Comparison of ENCODE assay signal across 19 mouse cellular contexts in the genomic region with DNA sequence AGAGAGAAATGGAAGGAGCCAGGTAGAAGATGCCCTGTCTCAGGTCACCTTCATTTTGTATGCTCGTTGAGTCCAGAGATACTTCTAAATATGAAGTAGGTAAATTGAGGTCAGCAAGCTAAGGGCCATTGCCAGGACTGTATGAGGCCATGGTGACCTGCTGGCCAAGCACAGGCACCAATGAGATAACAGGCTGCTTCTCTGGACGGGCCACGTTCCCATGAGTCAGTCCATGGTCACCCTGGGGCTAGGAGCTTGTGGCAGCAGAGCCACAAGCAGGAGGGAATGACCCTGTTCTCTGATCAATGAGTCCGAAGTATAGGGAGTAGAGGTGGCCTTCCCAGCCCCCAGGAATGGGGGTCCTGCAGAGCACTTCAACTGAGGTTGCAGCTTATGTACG. TPM values are rescaled to one million over a fixed set of nuclear protein-coding genes. Genes with fewer than 3 reads are reported as not detected.
DNase-seq lines count a peak whose midpoint lies in the region; TF ChIP-seq lines count a peak whose summit lies in the region.
"Had no signal": no experiment of that assay in that cellular context is flagged by ENCODE, and none has a peak within 500 bp of the region (broad histone marks: within the 10 kb centered on the region; RNA-seq: fewer than 3 reads in every experiment).

No protein-coding gene starts in this region.

- 0 out of 2 replicates have a peak overlapping the region, but pooled peaks have one; percentile 10 for H3K27ac ChIP-seq in cerebellum, adult 2 months (ENCODE audit: insufficient read depth, low read length)
- H3K27ac ChIP-seq: embryonic facial prominence, embryonic 13.5 days; embryonic facial prominence, embryonic 15.5 days; forebrain, embryonic 10.5 days; forebrain, embryonic 12.5 days; gastrocnemius, adult 2 months had no signal

- no peak overlapping the region for H3K4me3 ChIP-seq in cerebellum, adult 2 months (replicated peaks; ENCODE audit: insufficient read depth, low read depth, low read length)
- H3K4me3 ChIP-seq: embryonic facial prominence, embryonic 13.5 days; embryonic facial prominence, embryonic 15.5 days; erythroblast, embryonic 14.5 days; forebrain, embryonic 10.5 days; forebrain, embryonic 12.5 days; gastrocnemius, adult 2 months had no signal

- DNase-seq in adrenal gland, adult (ENCODE audit: inconsistent age in 2 of 2, low spot score in 1 of 2): peak; percentile 44 to 68
- no peak for DNase-seq in adrenal gland, postnatal 25 days
- DNase-seq in adrenal gland, adult 8-10 months: peak; percentile 40
- no peak for DNase-seq in adrenal gland, postnatal 4 days (ENCODE audit: low spot score in 2 of 2)
- DNase-seq in cerebellum, adult 2 months: peak in 1 of 2 experiments; percentile 41
- DNase-seq in cerebellum, adult 9-11 months: no peak
- DNase-seq: B cell, adult 2 months; cerebellum, adult 11 months; cerebellum, postnatal 14 days; cerebellum, postnatal 36 days; embryo, embryonic 11 days; gastrocnemius, adult 2 months had no signal

- WGBS in cerebellum, adult 2 months: 46% methylated on average over 5 of the region's 5 CpGs

- H3K4me1 ChIP-seq in cerebellum, adult 2 months (ENCODE audit: control insufficient read depth, insufficient read depth, low read length): peaks cover 35% of the 10 kb centered on the region
- H3K4me1 ChIP-seq: embryonic facial prominence, embryonic 13.5 days; forebrain, embryonic 10.5 days; forebrain, embryonic 12.5 days had no signal

- no peak for TF ChIP-seq CTCF in cerebellum, adult 2 months (IDR thresholded peaks at IDR 0.05; ENCODE audit: borderline replicate concordance, insufficient read depth, low read depth, low read length)

- H3K27me3 ChIP-seq in cerebellum, adult 2 months (ENCODE audit: control insufficient read depth, insufficient read depth, low read length): no peaks in the 10 kb centered on the region
- H3K27me3 ChIP-seq: embryonic facial prominence, embryonic 13.5 days; embryonic facial prominence, embryonic 15.5 days; forebrain, embryonic 12.5 days had no signal

- no peak for TF ChIP-seq POLR2A in cerebellum, adult 2 months (IDR thresholded peaks at IDR 0.05; ENCODE audit: borderline replicate concordance, insufficient read depth, low read length)

RNA-seq across cellular contexts. Expression of a gene that starts 51.3 kb away (rescaled TPM):
- total RNA-seq in adrenal gland, postnatal 25 days (2021): 2.7 and 5.2 TPM in 2 replicates
- 10 to 100 TPM in 2 of 4 experiments, 1 to 10 TPM in 2; 1.8 to 12.1 (median 8.0) TPM for total RNA-seq in adrenal gland, adult 8-10 months (2022)
- total RNA-seq in adrenal gland, postnatal 4 days (2021): 10 to 100 TPM; 12.2 to 12.9 TPM
- 409 and 456 TPM in 2 replicates for polyA plus RNA-seq in cerebellum, adult 2 months (2012; rRNA removed)
- total RNA-seq: common myeloid progenitor, adult 5-6 weeks had no signal
- polyA plus RNA-seq: erythroblast, embryonic 14.5 days; G1E had no signal

Comparison
In these comparisons a context has a peak if more than half of its experiments do, and no peak if none do; other contexts are left out.
1. DNase-seq: peak in adrenal gland, adult (2 of 2) and adrenal gland, adult 8-10 months (single experiment); none in adrenal gland, postnatal 25 days (single experiment), adrenal gland, postnatal 4 days (0 of 2) and cerebellum, adult 9-11 months (single experiment).